Mouse (Mus musculus) kidney, postnatal 25 days (tissue): Measurements from ENCODE around the gene Arhgef25.

ENCODE experiments used
- DNase-seq, 2 experiments: peaks; one replicate each; pipeline ENCODE4 v3.0.0; 2021; ENCODE audit warnings: mixed read lengths in 2 of 2

Gene Arhgef25

GRCm38 (mm10) chr10:127135118-127135836 is 54.6 kb downstream of the Arhgef25 start:
- DNase-seq, result no peak

GRCm38 (mm10) chr10:127134394-127135035 is 55.4 kb downstream of the Arhgef25 start:
- peak in 1 of 2 experiments; percentile 50 for DNase-seq
